Comparison of ENCODE assay signal across 10 mouse cellular contexts in the genomic region with DNA sequence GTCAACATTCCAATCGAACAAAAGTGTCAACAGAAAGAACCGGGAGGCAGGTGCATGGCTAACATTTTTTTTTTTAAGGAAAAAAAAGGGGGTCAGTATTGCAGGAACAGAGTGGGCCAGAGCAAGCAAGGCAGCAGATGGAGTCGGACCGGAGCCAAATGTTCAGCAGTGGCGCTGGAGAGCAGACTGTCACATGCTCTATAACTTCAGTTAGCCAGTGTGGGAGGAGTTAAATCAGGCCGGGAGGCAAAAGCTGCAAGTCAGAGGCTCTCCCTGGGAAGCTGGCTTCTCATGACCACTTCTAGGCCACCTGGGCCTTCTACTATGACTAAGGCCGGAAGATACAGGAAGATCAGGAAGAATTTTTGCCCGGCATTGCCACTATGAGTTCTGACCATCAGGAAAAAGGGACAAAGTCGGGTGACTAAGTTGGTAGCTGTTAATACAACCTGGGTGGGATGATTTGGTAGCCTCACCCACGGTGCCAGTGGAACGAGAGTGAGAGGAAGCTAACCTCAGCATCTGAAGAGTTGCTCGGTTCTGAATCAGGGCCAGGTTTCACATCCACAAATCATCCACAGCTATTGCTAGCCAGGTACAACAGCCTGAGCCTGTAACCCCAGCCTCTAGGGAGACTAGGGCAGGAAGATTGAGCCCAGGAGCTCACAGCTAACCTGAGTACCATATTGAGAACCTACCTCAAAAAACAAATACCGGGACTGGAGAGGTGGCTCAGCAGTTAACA. TPM values are rescaled to one million over a fixed set of nuclear protein-coding genes. Genes with fewer than 3 reads are reported as not detected.
A peak's percentile ranks its signal among the peaks of the same experiment; 100 is the strongest.
DNase-seq lines count a peak whose midpoint lies in the region; ATAC-seq lines count a peak whose summit lies in the region.
"Had no signal": no experiment of that assay in that cellular context is flagged by ENCODE, and none has a peak within 500 bp of the region (broad histone marks: within the 10 kb centered on the region; RNA-seq: fewer than 3 reads in every experiment).

No protein-coding gene starts in this region.

- H3K9me3 ChIP-seq in limb, embryonic 13.5 days, result no peaks in the 10 kb centered on the region
- H3K9me3 ChIP-seq in limb, embryonic 10.5 days (replicated peaks), result no peaks in the 10 kb centered on the region
- H3K9me3 ChIP-seq: hindbrain, embryonic 15.5 days had no signal

- no peak for DNase-seq in limb, embryonic 10.5 days (ENCODE audit: low spot score)
- DNase-seq in cerebellum, adult 9-10 months, result peak; percentile 96
- peak; percentile 59 for DNase-seq in heart, postnatal 4 days
- DNase-seq in embryo, embryonic 9.5 days (ENCODE audit: extremely low spot score), result no peak
- no peak for DNase-seq in adipocyte (ENCODE audit: low spot score)
- DNase-seq in spleen, postnatal 4 days (ENCODE audit: low spot score in 2 of 2), result no peak

- 0 out of 2 replicates have a peak overlapping the region, but pooled peaks have one; percentile 10 for H3K27ac ChIP-seq in limb, embryonic 13.5 days
- no peak overlapping the region for H3K27ac ChIP-seq in limb, embryonic 10.5 days
- peak overlapping the region; percentile 7; the same call in 1 of the 2 replicates for H3K27ac ChIP-seq in macrophage
- H3K27ac ChIP-seq: hindbrain, embryonic 15.5 days had no signal

- no peaks in the 10 kb centered on the region for H3K27me3 ChIP-seq in limb, embryonic 13.5 days
- H3K27me3 ChIP-seq in limb, embryonic 10.5 days (ENCODE audit: low read depth, poor library complexity, severe bottlenecking), result no peaks in the 10 kb centered on the region
- H3K27me3 ChIP-seq: hindbrain, embryonic 15.5 days had no signal

- ATAC-seq in limb, embryonic 13.5 days (ENCODE audit: low FRiP score, low read depth), result no peak; the same call in 1 of the 2 replicates

- H3K4me1 ChIP-seq in limb, embryonic 13.5 days, result peaks cover 23% of the 10 kb centered on the region
- no peaks in the 10 kb centered on the region for H3K4me1 ChIP-seq in limb, embryonic 10.5 days
- H3K4me1 ChIP-seq: hindbrain, embryonic 15.5 days had no signal

- H3K79me2 ChIP-seq in macrophage (ENCODE audit: inconsistent target), result peaks cover under 1% of the 10 kb centered on the region; the same call in 1 of the 2 replicates

- 72% methylated on average over 13 of the region's 13 CpGs for WGBS in limb, embryonic 13.5 days
- 80% methylated on average over 13 of the region's 13 CpGs for WGBS in limb, embryonic 10.5 days
- WGBS in macrophage (ENCODE audit: missing documents), result 37% methylated on average over 13 of the region's 13 CpGs

- H3K36me3 ChIP-seq in limb, embryonic 13.5 days, result peaks cover 27% of the 10 kb centered on the region
- H3K36me3 ChIP-seq in limb, embryonic 10.5 days, result peaks cover 5% of the 10 kb centered on the region; the same call in 1 of the 2 replicates
- H3K36me3 ChIP-seq in macrophage (ENCODE audit: inconsistent target), result no peaks in the 10 kb centered on the region
- H3K36me3 ChIP-seq: hindbrain, embryonic 15.5 days had no signal

- no peak overlapping the region for H3K4me3 ChIP-seq in limb, embryonic 13.5 days
- H3K4me3 ChIP-seq in limb, embryonic 10.5 days, result no peak overlapping the region
- no peak overlapping the region for H3K4me3 ChIP-seq in macrophage (ENCODE audit: inconsistent target)
- H3K4me3 ChIP-seq: hindbrain, embryonic 15.5 days; myocyte had no signal

- no peak overlapping the region for H3K9ac ChIP-seq in limb, embryonic 13.5 days
- H3K9ac ChIP-seq: hindbrain, embryonic 15.5 days had no signal

- H3K4me2 ChIP-seq in limb, embryonic 13.5 days (replicated peaks), result no peak overlapping the region
- H3K4me2 ChIP-seq: hindbrain, embryonic 15.5 days had no signal

RNA-seq across cellular contexts. Expression of a gene that starts 21.9 kb away (rescaled TPM):
- polyA plus RNA-seq in limb, embryonic 13.5 days (2015; fragmentation: Nextera tagmentation; extraction: Ambion mirVana), result not detected in 2 replicates
- not detected in 2 replicates for polyA plus RNA-seq in limb, embryonic 10.5 days (2016; fragmentation: Nextera tagmentation; extraction: Ambion mirVana)
- total RNA-seq in heart, postnatal 4 days (2021), result not detected
- not detected for total RNA-seq in macrophage (2018; cell fraction: chromatin; rRNA removed)
- total RNA-seq in macrophage (2018; cell fraction: cytosol; rRNA removed), result not detected
- total RNA-seq in macrophage (2018; cell fraction: nucleus; rRNA removed), result not detected
- polyA plus RNA-seq in macrophage (2018), result not detected in 3 replicates
- polyA plus RNA-seq: hindbrain, embryonic 15.5 days had no signal

RNA-seq across cellular contexts. Expression of a gene that starts 22.5 kb away (rescaled TPM):
- polyA plus RNA-seq in limb, embryonic 13.5 days (2015; fragmentation: Nextera tagmentation; extraction: Ambion mirVana), result 62.3 and 65.3 TPM in 2 replicates
- polyA plus RNA-seq in limb, embryonic 10.5 days (2016; fragmentation: Nextera tagmentation; extraction: Ambion mirVana), result 17.4 and 28.3 TPM in 2 replicates
- 10 to 100 TPM; 27.9 to 32.6 TPM for total RNA-seq in heart, postnatal 4 days (2021)
- 10 to 100 TPM; 11.1 to 29.5 (median 19.9) TPM for total RNA-seq in macrophage (2018; cell fraction: chromatin; rRNA removed)
- 10 to 100 TPM in 3 of 26 experiments, 1 to 10 TPM in 23; 6.4 to 10.8 (median 8.7) TPM for total RNA-seq in macrophage (2018; cell fraction: cytosol; rRNA removed)
- total RNA-seq in macrophage (2018; cell fraction: nucleus; rRNA removed), result 10 to 100 TPM in 22 of 26 experiments, 1 to 10 TPM in 4; 8.1 to 53.4 (median 15.3) TPM
- polyA plus RNA-seq in macrophage (2018), result 5.3 to 18.7 TPM (median 7.3 TPM) in 3 replicates

Comparison
In these comparisons a context has a peak if more than half of its experiments do, and no peak if none do; other contexts are left out.
1. DNase-seq: peak in cerebellum, adult 9-10 months (single experiment) and heart, postnatal 4 days (single experiment); none in limb, embryonic 10.5 days (single experiment), embryo, embryonic 9.5 days (single experiment), adipocyte (single experiment) and spleen, postnatal 4 days (0 of 2).